Mouse (Mus musculus) midbrain, embryonic 13.5 days (tissue): ENCODE measurements around the gene Myo16. TPM values are rescaled to one million over a fixed set of nuclear protein-coding genes. Genes with fewer than 3 reads are reported as not detected.
A peak's percentile ranks its signal among the peaks of the same experiment; 100 is the strongest.

Experiments
- ATAC-seq: fragments of 200-750 bp; cut with Nextera tagmentation; 2 replicates; pipeline ENCODE4 v1.8.0; 2017; ENCODE audit warnings: mild to moderate bottlenecking, moderate TSS enrichment, moderate library complexity
- H3K27ac ChIP-seq: fragments of 300-500 bp; sonication (generic); 2 replicates; pipeline ENCODE4 v1.5.1; 2015; ENCODE audit warnings: inconsistent platforms, mild to moderate bottlenecking, moderate library complexity
- H3K27me3 ChIP-seq: fragments of 300-500 bp; sonication (generic); 2 replicates; pipeline ENCODE4 v1.6.1; 2015; ENCODE audit warnings: mild to moderate bottlenecking, inconsistent platforms
- H3K36me3 ChIP-seq: fragments of 300-500 bp; sonication (generic); 2 replicates; pipeline ENCODE4 v1.6.1; 2015; ENCODE audit warnings: mild to moderate bottlenecking, inconsistent platforms
- H3K4me1 ChIP-seq: fragments of 300-500 bp; sonication (generic); replicated peaks from 2 replicates; pipeline ENCODE4 v1.6.1; 2015; ENCODE audit warnings: inconsistent platforms
- H3K4me2 ChIP-seq: fragments of 300-500 bp; sonication (generic); replicated peaks from 2 replicates; pipeline ENCODE4 v1.6.1; 2015; ENCODE audit warnings: moderate library complexity, mild to moderate bottlenecking, inconsistent platforms
- H3K4me3 ChIP-seq: fragments of 300-500 bp; sonication (generic); replicated peaks from 2 replicates; pipeline ENCODE4 v1.5.1; 2015; ENCODE audit warnings: mild to moderate bottlenecking, inconsistent platforms
- H3K9ac ChIP-seq: fragments of 300-500 bp; sonication (generic); replicated peaks from 2 replicates; pipeline ENCODE4 v1.6.1; 2015; ENCODE audit warnings: mild to moderate bottlenecking, inconsistent platforms
- H3K9me3 ChIP-seq: fragments of 300-500 bp; sonication (generic); 2 replicates; pipeline ENCODE4 v1.6.1; 2016; ENCODE audit warnings: mild to moderate bottlenecking, inconsistent platforms
- WGBS: fragments of 180-500 bp; shearing (Covaris S2); methylation state at CpG from one replicate; pipeline ENCODE4 v1.1.7; 2015; 5-methylcytosine and 5-hydroxymethylcytosine counted together
- polyA plus RNA-seq: library from polyadenylated mRNA; unstranded; fragments of >200 nt; fragmentation: Nextera tagmentation; extraction: Ambion mirVana; gene quantifications from 2 replicates; pipeline ENCODE4 v1.2.1, GENCODE M21; 2015

The Myo16 gene
- polyA plus RNA-seq, 1 experiment from 2014 or later: 5.2 TPM

- ATAC-seq: no peak
- H3K36me3 ChIP-seq: peaks cover 4% of the 10 kb centered on the region; the same call in 1 of the 2 replicates
- no peaks in the 10 kb centered on the region for H3K4me1 ChIP-seq
- no peak overlapping the region for H3K27ac ChIP-seq
- 0 out of 2 replicates have a peak, but pooled peaks cover under 1% of the 10 kb centered on the region for H3K27me3 ChIP-seq
- no peak overlapping the region for H3K4me2 ChIP-seq
- H3K9ac ChIP-seq: no peak overlapping the region
- 88% methylated on average over 10 of the region's 10 CpGs for WGBS
- H3K4me3 ChIP-seq: no peak overlapping the region
- no peaks in the 10 kb centered on the region for H3K9me3 ChIP-seq
Measured at GRCm38 (mm10) chr8:10575244-10575643, 421.5 kb downstream of the Myo16 start.

GRCm38 (mm10) chr8:10586956-10587744 lies 433.4 kb downstream of the Myo16 start:
- WGBS: 28% methylated on average over 11 of the region's 14 CpGs
- H3K9ac ChIP-seq: no peak overlapping the region
- H3K36me3 ChIP-seq: no peaks in the 10 kb centered on the region
- no peak overlapping the region for H3K4me3 ChIP-seq
- no peaks in the 10 kb centered on the region for H3K27me3 ChIP-seq
- no peaks in the 10 kb centered on the region for H3K9me3 ChIP-seq
- no peak overlapping the region for H3K27ac ChIP-seq
- H3K4me1 ChIP-seq: peaks cover 20% of the 10 kb centered on the region
- peak overlapping the region; percentile 8; the same call in 1 of the 2 replicates for H3K4me2 ChIP-seq
- peak; percentile 66 for ATAC-seq

GRCm38 (mm10) chr8:10589422-10589933 lies 435.8 kb downstream of the Myo16 start:
- Histone ChIP-seq H3K4me2 (no peak overlapping the region), H3K9ac (no peak overlapping the region), H3K4me3 (no peak overlapping the region), H3K9me3 (no peaks in the 10 kb centered on the region), H3K27me3 (no peaks in the 10 kb centered on the region), H3K27ac (no peak overlapping the region), H3K36me3 (no peaks in the 10 kb centered on the region), H3K4me1 (peaks cover 20% of the 10 kb centered on the region)
- WGBS: 94% methylated on average over 11 of the region's 11 CpGs
- no peak for ATAC-seq

- no peak overlapping the region for H3K27ac ChIP-seq
- 90% methylated on average over 6 of the region's 6 CpGs for WGBS
- no peaks in the 10 kb centered on the region for H3K9me3 ChIP-seq
Measured at GRCm38 (mm10) chr8:10592917-10593316, 439.2 kb downstream of the Myo16 start.

GRCm38 (mm10) chr8:10596353-10596752 lies 442.6 kb downstream of the Myo16 start:
- 82% methylated on average over 3 of the region's 3 CpGs for WGBS
- H3K36me3 ChIP-seq: no peaks in the 10 kb centered on the region

More at GRCm38 (mm10) chr8:10592917-10593316, 439.2 kb downstream of the Myo16 start:
- H3K27me3 ChIP-seq: no peaks in the 10 kb centered on the region
- H3K36me3 ChIP-seq: no peaks in the 10 kb centered on the region
- H3K4me2 ChIP-seq: no peak overlapping the region
- ATAC-seq: no peak
- H3K9ac ChIP-seq: no peak overlapping the region
- H3K4me3 ChIP-seq: no peak overlapping the region
- peaks cover under 1% of the 10 kb centered on the region; the same call in 1 of the 2 replicates for H3K4me1 ChIP-seq

GRCm38 (mm10) chr8:10597595-10597994 lies 443.9 kb downstream of the Myo16 start:
- 89% methylated on average over 5 of the region's 5 CpGs for WGBS
- no peak for ATAC-seq
- Histone ChIP-seq H3K9ac (no peak overlapping the region), H3K27me3 (no peaks in the 10 kb centered on the region), H3K9me3 (no peaks in the 10 kb centered on the region), H3K4me3 (no peak overlapping the region), H3K4me1 (no peaks in the 10 kb centered on the region), H3K36me3 (no peaks in the 10 kb centered on the region), H3K4me2 (no peak overlapping the region), H3K27ac (no peak overlapping the region)

More at GRCm38 (mm10) chr8:10596353-10596752, 442.6 kb downstream of the Myo16 start:
- no peaks in the 10 kb centered on the region for H3K9me3 ChIP-seq
- H3K4me3 ChIP-seq: no peak overlapping the region
- H3K27ac ChIP-seq: no peak overlapping the region
- H3K4me1 ChIP-seq: no peaks in the 10 kb centered on the region
- H3K4me2 ChIP-seq: no peak overlapping the region
- H3K9ac ChIP-seq: no peak overlapping the region
- ATAC-seq: no peak
- H3K27me3 ChIP-seq: no peaks in the 10 kb centered on the region

GRCm38 (mm10) chr8:10598889-10599288 lies 445.2 kb downstream of the Myo16 start:
- Histone ChIP-seq H3K9me3 (no peaks in the 10 kb centered on the region), H3K36me3 (no peaks in the 10 kb centered on the region), H3K4me3 (no peak overlapping the region), H3K9ac (no peak overlapping the region), H3K27me3 (no peaks in the 10 kb centered on the region), H3K4me1 (peaks cover 4% of the 10 kb centered on the region; the same call in 1 of the 2 replicates), H3K4me2 (no peak overlapping the region), H3K27ac (no peak overlapping the region)
- no peak for ATAC-seq
- 90% methylated on average over 5 of the region's 5 CpGs for WGBS

GRCm38 (mm10) chr8:10606028-10606815 lies 452.5 kb downstream of the Myo16 start:
- no peak for ATAC-seq
- WGBS: 33% methylated on average over 12 of the region's 12 CpGs

GRCm38 (mm10) chr8:10606816-10607209 lies 453.1 kb downstream of the Myo16 start:
- Histone ChIP-seq H3K9me3 (no peaks in the 10 kb centered on the region), H3K9ac (no peak overlapping the region), H3K36me3 (no peaks in the 10 kb centered on the region), H3K4me2 (no peak overlapping the region), H3K4me1 (peaks cover 25% of the 10 kb centered on the region), H3K27ac (no peak overlapping the region), H3K4me3 (no peak overlapping the region), H3K27me3 (no peaks in the 10 kb centered on the region)
- WGBS: 44% methylated on average over 4 of the region's 4 CpGs
- ATAC-seq: no peak

More at GRCm38 (mm10) chr8:10606028-10606815, 452.5 kb downstream of the Myo16 start:
- no peaks in the 10 kb centered on the region for H3K27me3 ChIP-seq
- no peak overlapping the region for H3K4me2 ChIP-seq
- H3K36me3 ChIP-seq: no peaks in the 10 kb centered on the region
- no peaks in the 10 kb centered on the region for H3K9me3 ChIP-seq
- H3K4me1 ChIP-seq: peaks cover 25% of the 10 kb centered on the region
- H3K27ac ChIP-seq: no peak overlapping the region
- no peak overlapping the region for H3K4me3 ChIP-seq
- H3K9ac ChIP-seq: no peak overlapping the region

- H3K27me3 ChIP-seq: no peaks in the 10 kb centered on the region
- no peak overlapping the region for H3K27ac ChIP-seq
- H3K36me3 ChIP-seq: no peaks in the 10 kb centered on the region
- H3K9ac ChIP-seq: no peak overlapping the region
- WGBS: 91% methylated on average over 5 of the region's 5 CpGs
- no peak overlapping the region for H3K4me3 ChIP-seq
- H3K4me1 ChIP-seq: peaks cover 6% of the 10 kb centered on the region
- H3K9me3 ChIP-seq: no peaks in the 10 kb centered on the region
- no peak for ATAC-seq
- H3K4me2 ChIP-seq: no peak overlapping the region
Measured at GRCm38 (mm10) chr8:10611636-10612035, 457.9 kb downstream of the Myo16 start.

GRCm38 (mm10) chr8:10613371-10613770 lies 459.7 kb downstream of the Myo16 start:
- Histone ChIP-seq H3K27ac (no peak overlapping the region), H3K27me3 (no peaks in the 10 kb centered on the region), H3K4me2 (no peak overlapping the region), H3K4me3 (no peak overlapping the region), H3K4me1 (0 out of 2 replicates have a peak, but pooled peaks cover 2% of the 10 kb centered on the region), H3K9ac (no peak overlapping the region), H3K9me3 (no peaks in the 10 kb centered on the region), H3K36me3 (no peaks in the 10 kb centered on the region)
- ATAC-seq: no peak
- 69% methylated on average over 2 of the region's 2 CpGs for whole genome bisulfite sequencing

GRCm38 (mm10) chr8:10619689-10620088 lies 466.0 kb downstream of the Myo16 start:
- WGBS: 90% methylated on average over 2 of the region's 2 CpGs
- no peak overlapping the region for H3K27ac ChIP-seq
- no peaks in the 10 kb centered on the region for H3K36me3 ChIP-seq
- H3K4me1 ChIP-seq: no peaks in the 10 kb centered on the region
- H3K9ac ChIP-seq: no peak overlapping the region
- no peak overlapping the region for H3K4me2 ChIP-seq
- no peaks in the 10 kb centered on the region for H3K9me3 ChIP-seq
- peaks cover 4% of the 10 kb centered on the region; the same call in 1 of the 2 replicates for H3K27me3 ChIP-seq
- ATAC-seq: no peak
- H3K4me3 ChIP-seq: no peak overlapping the region
